Mouse (Mus musculus) CH12F3 (cell line): ENCODE data around the gene Rpl28.

ENCODE experiments used
- in situ Hi-C: fragments of 300-500 bp; cut with MboI; formaldehyde crosslinking; loops from 2 replicates; pipeline ENCODE4 v1.14.3; 2020; ENCODE audit warnings: low sequenced_read_pairs

Gene Rpl28

GRCm38 (mm10) chr7:4830476-4830875 lies 37.8 kb downstream of the Rpl28 start:
- in situ Hi-C loops = no loop called here

- in situ Hi-C loops = no loop called here
Observed at GRCm38 (mm10) chr7:4835631-4836327, 43.1 kb downstream of the Rpl28 start.

- in situ Hi-C loops = no loop called here
Observed at GRCm38 (mm10) chr7:4836351-4836792, 43.7 kb downstream of the Rpl28 start.

GRCm38 (mm10) chr7:4837639-4838038 lies 45.0 kb downstream of the Rpl28 start:
- in situ Hi-C loops = no loop called here

GRCm38 (mm10) chr7:4842077-4842476 lies 49.4 kb downstream of the Rpl28 start:
- in situ Hi-C loops = no loop called here

GRCm38 (mm10) chr7:4842634-4843131 lies 50.0 kb downstream of the Rpl28 start:
- in situ Hi-C loops = no loop called here

GRCm38 (mm10) chr7:4843604-4844244 lies 51.0 kb downstream of the Rpl28 start:
- in situ Hi-C loops = no loop called here

- in situ Hi-C loops = no loop called here
Observed at GRCm38 (mm10) chr7:4844245-4844916, 51.7 kb downstream of the Rpl28 start, which contains the start of gene Shisa7. Shisa7 (minus strand) TSS chr7:4844696.
